Mouse (Mus musculus): ENCODE measurements at regions not wholly inside any gene's neighbourhood (a gene's known extent, or its start where the extent isn't known, plus 50 kb on each side); places are given as distances from the start of the nearest gene placed in this dataset. TPM values are rescaled to one million over a fixed set of nuclear protein-coding genes. Genes with fewer than 3 reads are reported as not detected.

DNA sequence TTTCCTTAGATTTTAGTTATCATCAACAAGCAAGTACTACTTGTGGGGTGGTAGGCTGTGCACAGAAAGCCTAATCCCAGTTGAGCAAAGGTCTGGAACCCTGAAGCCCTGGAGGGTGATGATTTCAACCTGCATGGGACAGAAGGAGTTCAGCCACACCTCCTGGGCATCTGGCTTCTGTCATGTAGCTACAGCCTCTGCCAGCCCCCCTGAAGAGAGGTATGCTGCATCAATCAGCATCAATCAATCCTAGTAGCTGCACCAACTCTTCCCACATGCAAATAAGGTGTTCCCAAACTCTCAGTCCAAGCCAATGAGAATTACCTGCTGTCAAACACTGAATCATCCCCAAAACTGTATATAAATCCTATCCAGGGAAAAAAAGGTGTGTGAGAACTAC, 779.8 kb downstream of the Tlr4 start:
- intact Hi-C loops (cut with DNase I), result no loop called here
- DNase-seq (ENCODE audit: extremely low spot score in 1 of 2, low spot score in 2 of 2), result no peak

DNA sequence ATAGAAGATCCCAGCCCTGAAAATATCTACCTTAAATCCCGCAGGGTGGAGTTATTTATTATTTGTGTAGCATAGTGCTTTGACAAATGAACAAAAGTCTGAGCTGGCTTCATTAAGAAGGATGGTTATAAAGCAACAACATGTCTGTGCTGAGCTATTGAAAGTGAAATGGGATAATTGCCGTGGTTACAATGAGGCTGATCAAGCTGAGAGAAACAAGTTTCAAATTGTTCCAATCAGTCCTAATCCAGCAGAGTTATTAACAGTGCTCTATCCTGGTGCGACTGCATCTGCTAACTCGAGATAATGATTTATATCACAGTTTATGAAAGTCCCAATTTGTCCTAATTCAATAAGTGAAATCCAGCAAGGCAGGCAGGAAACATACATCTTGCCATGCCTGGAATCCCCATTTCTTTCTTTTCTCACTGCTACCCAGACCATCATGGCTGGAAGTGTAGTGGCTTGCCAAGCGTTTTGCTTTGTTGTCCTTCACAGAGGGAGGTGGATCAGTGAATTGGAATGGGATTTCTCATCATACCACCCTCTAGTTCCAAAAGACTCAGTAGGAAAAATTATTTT, 787.2 kb downstream of the Tlr4 start:
- intact Hi-C loops (cut with DNase I), result no loop called here
- DNase-seq (ENCODE audit: extremely low spot score in 1 of 2, low spot score in 2 of 2), result no peak

DNA sequence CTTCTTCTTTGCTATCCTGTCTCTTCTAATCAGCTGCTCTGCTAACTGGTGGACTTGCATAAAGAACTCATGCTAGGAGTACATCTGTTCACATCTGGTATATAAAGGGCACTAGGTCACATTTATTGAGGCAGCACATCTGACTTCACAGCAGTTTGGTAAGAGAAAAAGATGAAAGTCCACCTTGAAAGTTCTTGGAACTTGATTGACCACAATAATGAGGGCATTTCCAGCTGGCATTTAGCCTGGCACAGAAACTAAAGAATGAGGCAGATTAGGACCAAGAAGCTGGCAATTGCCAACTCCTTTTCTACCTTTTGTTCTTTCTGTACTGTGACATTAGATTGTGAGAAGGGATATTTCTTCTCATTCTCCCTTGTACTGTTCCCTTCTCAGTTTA, 799.3 kb downstream of the Tlr4 start:
- no peak for DNase-seq (ENCODE audit: extremely low spot score in 1 of 2, low spot score in 2 of 2)
- intact Hi-C loops (cut with DNase I), result no loop called here

DNA sequence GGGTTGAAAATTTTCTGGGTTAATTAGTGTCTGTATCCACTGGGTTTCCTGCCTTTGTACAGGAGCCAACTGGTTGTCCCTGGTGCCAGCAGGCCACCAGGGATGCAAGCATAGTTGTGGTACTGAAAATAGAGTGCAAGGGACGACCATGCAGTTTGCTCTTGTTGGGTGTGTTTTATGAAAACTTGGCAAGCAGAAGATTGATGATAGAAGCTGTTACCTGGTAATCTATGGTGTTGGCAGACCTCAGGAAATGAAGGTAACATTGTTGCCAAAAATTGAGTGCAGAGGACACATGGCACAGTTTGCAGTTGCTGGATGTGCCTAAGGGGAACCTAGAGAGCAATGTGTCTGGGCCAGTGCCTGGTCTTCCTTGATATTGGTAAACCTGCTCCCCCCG, 818.7 kb downstream of the Tlr4 start:
- intact Hi-C loops (cut with DNase I), result no loop called here
- no peak for DNase-seq (ENCODE audit: extremely low spot score in 1 of 2, low spot score in 2 of 2)

DNA sequence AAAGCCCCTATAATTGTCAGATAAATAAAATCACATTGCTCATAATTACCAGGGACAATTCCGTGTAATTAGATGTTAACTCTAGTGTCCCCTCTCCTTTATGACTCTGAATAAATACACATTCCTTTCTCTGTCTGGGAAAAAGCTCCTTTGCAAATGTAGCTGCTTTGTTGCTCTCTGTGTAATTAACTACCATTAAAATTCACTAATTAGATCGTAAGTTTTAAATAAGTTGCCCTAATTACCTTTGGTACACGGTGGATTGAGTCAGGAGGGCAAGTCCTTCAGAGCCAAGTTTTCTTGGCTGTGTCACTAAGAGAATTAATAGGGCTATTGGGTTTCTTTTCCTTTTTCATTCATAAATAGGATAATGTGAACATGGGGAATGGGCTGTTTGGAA, 834.7 kb downstream of the Tlr4 start:
- no peak for DNase-seq (ENCODE audit: extremely low spot score in 1 of 2, low spot score in 2 of 2)
- intact Hi-C loops (cut with DNase I), result no loop called here

DNA sequence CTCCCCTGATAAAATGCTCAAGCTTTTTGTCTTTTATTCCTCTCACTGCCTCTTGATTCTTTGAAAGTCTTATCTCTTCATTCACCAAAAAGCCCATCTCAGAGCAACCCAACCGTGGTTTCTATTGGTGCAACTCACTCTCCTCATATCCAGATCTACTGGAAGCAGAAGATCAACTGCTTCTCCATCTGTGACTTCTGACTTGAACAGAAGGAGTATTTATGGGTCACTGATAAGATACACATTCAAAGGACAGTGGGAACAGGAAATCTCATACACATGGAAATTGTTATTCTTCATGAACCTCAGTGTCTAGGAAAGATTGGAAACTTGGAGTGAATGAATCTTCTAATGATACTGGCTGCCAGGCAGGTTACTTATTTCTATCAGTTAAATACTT, 846.6 kb downstream of the Tlr4 start:
- no peak for DNase-seq (ENCODE audit: extremely low spot score in 1 of 2, low spot score in 2 of 2)
- intact Hi-C loops (cut with DNase I), result no loop called here

DNA sequence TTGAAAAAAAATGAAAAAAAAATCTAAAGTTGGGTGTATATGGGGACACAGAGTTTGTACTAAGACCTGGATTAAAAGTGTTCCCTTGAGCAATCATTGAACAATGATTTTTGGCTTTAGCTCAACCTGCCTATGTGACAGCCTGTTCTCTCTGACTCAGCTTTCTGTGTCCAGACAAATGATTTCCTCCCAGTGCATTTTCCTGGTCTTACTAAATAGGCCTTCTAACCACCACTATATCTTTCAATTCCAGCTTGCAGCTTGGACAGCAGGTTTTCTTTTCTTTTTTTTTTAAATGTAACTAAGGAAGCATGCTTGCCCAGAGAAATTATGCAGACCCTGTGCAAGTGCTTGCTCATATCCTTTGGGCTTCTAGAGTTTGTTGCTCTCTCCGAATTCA, 850.2 kb downstream of the Tlr4 start:
- intact Hi-C loops (cut with DNase I), result no loop called here
- no peak for DNase-seq (ENCODE audit: extremely low spot score in 1 of 2, low spot score in 2 of 2)

DNA sequence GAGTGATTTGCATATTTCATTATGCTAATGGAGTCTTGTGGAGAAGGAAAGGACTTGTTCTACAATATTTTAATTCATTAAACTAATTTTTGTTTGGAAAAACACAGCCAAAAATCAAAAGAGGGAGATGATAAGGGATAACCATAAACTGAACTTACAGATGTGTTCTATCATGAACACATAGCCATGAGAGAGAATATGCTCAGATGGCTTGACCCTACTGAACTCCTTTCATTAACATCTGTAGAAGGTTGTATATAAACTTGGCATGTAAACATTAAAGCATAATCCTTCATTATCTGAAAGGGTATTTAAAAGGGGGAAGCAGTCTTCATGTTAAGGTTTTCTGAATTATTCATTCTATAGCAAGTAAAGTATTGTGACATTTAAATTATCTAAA, 871.1 kb downstream of the Tlr4 start:
- intact Hi-C loops (cut with DNase I), result no loop called here
- no peak for DNase-seq (ENCODE audit: extremely low spot score in 1 of 2, low spot score in 2 of 2)

Small RNA genes lying in the stretch of these regions (microRNA-seq; reads per million reads assigned to microRNA genes)
- not detected for gene Gm44497

Data from left cerebral cortex, postnatal 10 days (tissue).